Mouse (Mus musculus) limb, embryonic 14.5 days (tissue): Measurements from ENCODE around the gene Zdhhc7. TPM values are rescaled to one million over a fixed set of nuclear protein-coding genes. Genes with fewer than 3 reads are reported as not detected.

Experiments used
- ATAC-seq: fragments of 200-750 bp; cut with Nextera tagmentation; 2 replicates; pipeline ENCODE4 v1.8.0; 2017; ENCODE audit warnings: low read depth, moderate number of reproducible peaks, moderate TSS enrichment; ENCODE audit not compliant: low FRiP score
- DNase-seq: peaks from one replicate; pipeline ENCODE4 v3.0.0-alpha.2; 2015; ENCODE audit warnings: low spot score
- H3K27ac ChIP-seq: fragments of 300-500 bp; sonication (generic); replicated peaks from 2 replicates; pipeline ENCODE4 v1.5.1; 2014; ENCODE audit warnings: low read depth, mild to moderate bottlenecking, low read length, moderate library complexity, mixed read lengths
- H3K27me3 ChIP-seq: fragments of 300-500 bp; sonication (generic); 2 replicates; pipeline ENCODE4 v1.6.1; 2014; ENCODE audit warnings: low read length, mixed read lengths; ENCODE audit not compliant: control insufficient read depth, insufficient read depth
- H3K36me3 ChIP-seq: fragments of 300-500 bp; sonication (generic); 2 replicates; pipeline ENCODE4 v1.6.1; 2014; ENCODE audit warnings: mild to moderate bottlenecking, low read length, moderate library complexity, mixed read lengths; ENCODE audit not compliant: control insufficient read depth, insufficient read depth
- H3K4me1 ChIP-seq: fragments of 300-500 bp; sonication (generic); 2 replicates; pipeline ENCODE4 v1.6.1; 2014; ENCODE audit warnings: antibody characterized with exemption, low read length, mixed read lengths; ENCODE audit not compliant: control insufficient read depth, insufficient read depth
- H3K4me2 ChIP-seq: fragments of 300-500 bp; sonication (generic); replicated peaks from 2 replicates; pipeline ENCODE4 v1.6.1; 2014; ENCODE audit warnings: low read depth, mild to moderate bottlenecking, low read length, moderate library complexity; ENCODE audit not compliant: severe bottlenecking
- H3K4me3 ChIP-seq: fragments of 300-500 bp; sonication (generic); replicated peaks from 2 replicates; pipeline ENCODE4 v1.5.1; 2014; ENCODE audit warnings: low read length
- H3K9ac ChIP-seq: fragments of 300-500 bp; sonication (generic); 2 replicates; pipeline ENCODE4 v1.6.1; 2014; ENCODE audit warnings: mild to moderate bottlenecking, low read depth, low read length, moderate library complexity; ENCODE audit not compliant: severe bottlenecking
- H3K9me3 ChIP-seq: fragments of 300-500 bp; sonication (generic); 2 replicates; pipeline ENCODE4 v1.6.1; 2016; ENCODE audit warnings: low read length; ENCODE audit not compliant: control insufficient read depth
- POLR2A ChIP-seq: fragments of 200-500 bp; IDR thresholded peaks from 2 replicates; pipeline ENCODE4 v1.8.0; 2012; ENCODE audit warnings: inconsistent platforms, mild to moderate bottlenecking, moderate library complexity, borderline replicate concordance; ENCODE audit not compliant: insufficient read depth, insufficient read length; ENCODE audit errors: extremely low read depth
- WGBS: fragments of 180-500 bp; shearing (Covaris S2); extraction: QIAGEN DNeasy Blood & Tissue Kit; methylation state at CpG from one replicate; pipeline ENCODE4 v1.1.7; 2014; 5-methylcytosine and 5-hydroxymethylcytosine counted together
- polyA plus RNA-seq, 2 experiments: library from polyadenylated mRNA; depleted of rRNA in 1 of 2; stranded (reverse) in 1 of 2; unstranded in 1 of 2; fragments of >200 nt; fragmentation: Nextera tagmentation in 1 of 2; extraction: Ambion mirVana in 1 of 2; gene quantifications; 2 replicates each; pipeline versions ENCODE4 v1.2.1 to v1.2.3; 2012 to 2014

Zdhhc7 gene
- polyA plus RNA-seq, 2 experiments = 29.7 to 38.2 TPM

DNA sequence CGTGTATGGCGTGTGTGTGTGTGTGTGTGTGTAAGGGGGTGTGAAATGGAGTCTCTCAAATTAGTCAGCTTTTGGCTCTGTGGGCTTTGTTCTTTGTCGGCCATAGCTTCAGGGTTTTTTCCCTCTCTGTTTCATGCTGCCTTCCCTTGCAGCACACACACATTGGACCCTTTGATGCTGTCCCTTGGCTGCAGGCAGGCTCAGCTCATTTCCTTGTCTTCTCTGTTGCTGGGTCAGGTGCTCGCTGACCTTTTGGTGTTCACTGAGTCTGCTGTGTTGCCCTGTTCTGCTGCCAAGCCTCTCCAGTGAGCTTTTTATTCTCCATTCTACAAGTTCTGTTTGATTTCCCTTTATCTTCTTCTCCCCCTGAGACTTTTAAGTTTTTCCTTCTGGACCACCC lies 28.3 kb upstream of the Zdhhc7 start:
- Histone ChIP-seq H3K9me3 (no peaks in the 10 kb centered on the region), H3K4me2 (no peak overlapping the region), H3K27ac (no peak overlapping the region), H3K9ac (no peak overlapping the region), H3K36me3 (no peaks in the 10 kb centered on the region), H3K4me1 (no peaks in the 10 kb centered on the region), H3K4me3 (no peak overlapping the region), H3K27me3 (no peaks in the 10 kb centered on the region)
- ATAC-seq (no peak), DNase-seq (no peak)
- TF ChIP-seq POLR2A = no peak
- 47% methylated on average over 4 of the region's 4 CpGs for WGBS

DNA sequence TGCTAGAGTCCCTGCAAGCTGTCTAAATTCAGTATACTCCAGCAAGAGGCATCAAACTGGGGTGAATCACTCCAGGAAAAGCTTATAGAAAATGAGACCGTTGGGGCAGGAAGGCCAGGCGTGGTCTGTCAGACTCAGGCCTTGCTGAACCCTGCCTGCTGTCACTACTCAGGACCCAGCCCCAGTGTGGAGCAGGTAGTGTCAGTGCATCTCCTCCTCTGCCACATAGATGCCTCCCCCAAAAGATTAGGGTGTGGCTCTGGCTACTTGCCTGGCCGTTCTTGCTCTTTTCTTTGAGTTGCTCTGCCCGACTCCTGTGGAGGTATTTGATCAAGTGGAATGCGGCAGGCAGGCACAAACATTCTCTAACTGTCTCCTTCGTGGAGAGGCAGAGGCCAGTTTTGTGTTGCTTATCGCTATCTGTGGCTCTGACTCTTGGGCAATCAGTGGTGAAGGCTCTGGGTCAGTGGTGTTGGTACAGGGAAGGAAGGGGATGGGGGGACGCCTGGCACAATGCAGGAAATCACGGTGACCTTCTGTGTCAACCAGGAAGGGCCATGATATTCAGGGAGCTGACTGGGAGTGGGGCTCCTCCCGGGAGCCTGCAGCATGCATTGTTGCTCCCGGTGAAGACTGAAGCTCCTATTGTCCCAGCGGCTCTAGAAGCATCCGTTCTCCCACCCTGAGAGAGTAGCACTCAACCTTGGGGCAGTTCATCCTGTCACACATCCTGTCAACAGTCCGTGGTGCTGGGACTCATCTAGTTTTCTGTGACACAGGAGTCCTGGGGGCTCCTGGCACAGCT lies 25.3 kb upstream of the Zdhhc7 start:
- Histone ChIP-seq H3K9ac (no peak overlapping the region), H3K9me3 (no peaks in the 10 kb centered on the region), H3K4me3 (no peak overlapping the region), H3K4me1 (no peaks in the 10 kb centered on the region), H3K4me2 (no peak overlapping the region), H3K27me3 (no peaks in the 10 kb centered on the region), H3K36me3 (no peaks in the 10 kb centered on the region), H3K27ac (no peak overlapping the region)
- DNase-seq = no peak
- no peak for TF ChIP-seq POLR2A
- ATAC-seq = no peak
- 51% methylated on average over 14 of the region's 14 CpGs for WGBS

DNA sequence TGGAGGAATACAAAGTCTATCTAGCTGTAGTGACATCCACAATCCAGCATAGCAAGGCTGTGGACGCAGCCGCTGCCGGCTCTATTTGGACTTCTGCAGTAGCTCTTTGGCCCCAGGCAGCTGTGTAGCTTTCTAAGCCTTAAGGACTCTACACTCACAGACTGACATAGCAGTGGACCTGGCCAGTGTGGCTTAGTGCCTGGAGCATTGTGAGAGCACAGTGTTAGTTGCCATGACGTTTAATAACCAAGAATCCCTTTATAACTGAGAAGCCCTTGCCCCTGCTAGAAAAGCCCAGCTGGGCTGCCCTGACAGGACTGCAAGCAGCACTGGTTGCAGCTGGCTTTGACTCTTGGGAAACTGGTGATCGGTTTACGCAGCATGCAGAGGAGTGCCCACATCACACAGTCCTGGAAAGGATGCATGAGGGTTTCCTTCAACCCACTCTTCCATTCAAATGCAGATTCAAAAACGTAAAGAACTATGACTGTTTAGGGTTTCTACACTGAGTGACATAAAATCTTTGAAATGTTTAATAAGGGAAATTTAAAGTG lies 23.6 kb upstream of the Zdhhc7 start:
- no peak overlapping the region for H3K27ac ChIP-seq

DNA sequence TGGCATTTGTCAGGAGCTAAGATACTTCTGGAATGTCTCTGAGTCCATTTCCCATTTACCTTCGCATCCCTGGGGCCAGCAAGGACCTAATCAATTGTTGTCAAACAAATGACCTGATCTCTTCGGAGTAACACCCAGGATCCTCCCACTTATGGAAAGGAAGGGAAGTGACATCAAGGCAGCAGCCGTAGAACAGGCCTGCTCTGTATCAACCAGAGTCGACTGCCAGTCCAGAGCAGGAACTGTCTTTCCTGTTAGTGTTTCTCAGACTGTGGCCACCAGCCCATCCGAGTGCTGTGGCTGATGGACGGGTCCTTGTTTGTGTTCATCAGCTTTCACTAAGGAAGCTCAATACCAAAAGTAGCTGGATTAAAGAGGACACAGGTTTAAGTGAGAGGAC lies 23.0 kb upstream of the Zdhhc7 start:
- TF ChIP-seq POLR2A = no peak
- DNase-seq = no peak
- Histone ChIP-seq H3K4me2 (no peak overlapping the region), H3K27ac (no peak overlapping the region), H3K27me3 (no peaks in the 10 kb centered on the region), H3K4me1 (no peaks in the 10 kb centered on the region), H3K9me3 (no peaks in the 10 kb centered on the region), H3K9ac (0 out of 2 replicates have a peak overlapping the region, but pooled peaks have one; percentile 12), H3K4me3 (no peak overlapping the region), H3K36me3 (no peaks in the 10 kb centered on the region)
- no peak for ATAC-seq
- 27% methylated on average over 6 of the region's 6 CpGs for WGBS

More for the DNA sequence above, 23.6 kb upstream of the Zdhhc7 start:
- Histone ChIP-seq H3K9me3 (no peaks in the 10 kb centered on the region), H3K4me3 (no peak overlapping the region), H3K27me3 (no peaks in the 10 kb centered on the region), H3K4me2 (no peak overlapping the region), H3K4me1 (no peaks in the 10 kb centered on the region), H3K36me3 (no peaks in the 10 kb centered on the region), H3K9ac (0 out of 2 replicates have a peak overlapping the region, but pooled peaks have one; percentile 12)
- WGBS = 46% methylated on average over 7 of the region's 7 CpGs
- ATAC-seq (no peak), DNase-seq (no peak)
- TF ChIP-seq POLR2A = no peak

- H3K4me2 ChIP-seq = no peak overlapping the region
- no peak overlapping the region for H3K27ac ChIP-seq
- no peak overlapping the region; the same call in 1 of the 2 replicates for H3K9ac ChIP-seq
- ATAC-seq (no peak), DNase-seq (no peak)
- no peak for TF ChIP-seq POLR2A
- H3K9me3 ChIP-seq = no peaks in the 10 kb centered on the region
- no peaks in the 10 kb centered on the region for H3K36me3 ChIP-seq
- H3K4me3 ChIP-seq = no peak overlapping the region
- H3K27me3 ChIP-seq = peaks cover 4% of the 10 kb centered on the region; the same call in 1 of the 2 replicates
- WGBS = 41% methylated on average over 5 of the region's 5 CpGs
- no peaks in the 10 kb centered on the region for H3K4me1 ChIP-seq
These were observed 19.7 kb upstream of the Zdhhc7 start for GRCm38 (mm10) chr8:120120951-120121350.
